Mouse (Mus musculus) lung, adult 2 months (tissue): Measurements from ENCODE around the gene Rfx4. TPM values are rescaled to one million over a fixed set of nuclear protein-coding genes. Genes with fewer than 3 reads are reported as not detected.
A peak's percentile ranks its signal among the peaks of the same experiment; 100 is the strongest.

ENCODE experiments used
- DNase-seq: peaks from one replicate; pipeline ENCODE4 v3.0.0; 2022
- H3K4me1 ChIP-seq: fragments of 200-500 bp; 2 replicates; pipeline ENCODE4 v1.6.1; 2011; ENCODE audit warnings: low read length; ENCODE audit not compliant: control insufficient read depth, insufficient read depth
- H3K4me3 ChIP-seq: fragments of 200-500 bp; replicated peaks from 2 replicates; pipeline ENCODE3; 2011; ENCODE audit warnings: low read depth, mild to moderate bottlenecking, control low read depth, low read length; ENCODE audit errors: extremely low read depth
- CTCF ChIP-seq: fragments of 200-500 bp; IDR thresholded peaks from 2 replicates; pipeline ENCODE4 v1.5.1; 2011; ENCODE audit warnings: mild to moderate bottlenecking, low read length, control low read depth; ENCODE audit not compliant: insufficient read depth
- POLR2A ChIP-seq: fragments of 200-500 bp; IDR thresholded peaks from 2 replicates; pipeline ENCODE4 v1.6.1; 2011; ENCODE audit warnings: low read depth, mild to moderate bottlenecking, control low read depth, low read length, borderline replicate concordance; ENCODE audit errors: extremely low read depth
- WGBS: fragments of 180-500 bp; shearing (Covaris S2); methylation state at CpG from one replicate; pipeline ENCODE4 v1.1.7; 2018; 5-methylcytosine and 5-hydroxymethylcytosine counted together
- polyA plus RNA-seq: library from polyadenylated mRNA; depleted of rRNA; stranded (reverse); fragments of >200 nt; gene quantifications from 2 replicates; pipeline ENCODE4 v1.2.3, GENCODE M21; 2012

Rfx4 gene
- polyA plus RNA-seq, 1 experiment = 0.13 TPM

- WGBS = 58% methylated on average over 8 of the region's 8 CpGs
- H3K4me1 ChIP-seq = no peaks in the 10 kb centered on the region
Observed at GRCm38 (mm10) chr10:84858371-84858770, 102.5 kb downstream of the Rfx4 start.

GRCm38 (mm10) chr10:84858806-84859496 is 103.1 kb downstream of the Rfx4 start:
- no peak for DNase-seq
- WGBS = 59% methylated on average over 14 of the region's 14 CpGs
- Histone ChIP-seq H3K4me1 (no peaks in the 10 kb centered on the region), H3K4me3 (no peak overlapping the region)
- TF ChIP-seq POLR2A = no peak
- TF ChIP-seq CTCF = no peak

More at GRCm38 (mm10) chr10:84858371-84858770, 102.5 kb downstream of the Rfx4 start:
- TF ChIP-seq CTCF = no peak
- TF ChIP-seq POLR2A = no peak
- no peak overlapping the region for H3K4me3 ChIP-seq
- DNase-seq = peak; percentile 29

- Histone ChIP-seq H3K4me1 (no peaks in the 10 kb centered on the region), H3K4me3 (no peak overlapping the region)
- TF ChIP-seq CTCF = no peak
- no peak for TF ChIP-seq POLR2A
- DNase-seq = no peak
- 67% methylated on average over 13 of the region's 13 CpGs for WGBS
Observed at GRCm38 (mm10) chr10:84859556-84860380, 103.9 kb downstream of the Rfx4 start.

GRCm38 (mm10) chr10:84863488-84863887 is 107.6 kb downstream of the Rfx4 start:
- no peak for TF ChIP-seq POLR2A
- TF ChIP-seq CTCF = no peak
- H3K4me1 ChIP-seq = no peaks in the 10 kb centered on the region
- DNase-seq = no peak
- H3K4me3 ChIP-seq = no peak overlapping the region
- 76% methylated on average over 6 of the region's 6 CpGs for WGBS

- H3K4me3 ChIP-seq = no peak overlapping the region
- 66% methylated on average over 7 of the region's 7 CpGs for WGBS
- H3K4me1 ChIP-seq = no peaks in the 10 kb centered on the region
- TF ChIP-seq POLR2A = no peak
- no peak for TF ChIP-seq CTCF
- DNase-seq = no peak
Observed at GRCm38 (mm10) chr10:84867577-84867976, 111.7 kb downstream of the Rfx4 start.

GRCm38 (mm10) chr10:84871285-84871684 is 115.4 kb downstream of the Rfx4 start:
- TF ChIP-seq POLR2A = no peak
- no peak for TF ChIP-seq CTCF
- 75% methylated on average over 12 of the region's 12 CpGs for WGBS
- Histone ChIP-seq H3K4me1 (no peaks in the 10 kb centered on the region), H3K4me3 (no peak overlapping the region)
- no peak for DNase-seq

GRCm38 (mm10) chr10:84871921-84872320 is 116.1 kb downstream of the Rfx4 start:
- H3K4me1 ChIP-seq = no peaks in the 10 kb centered on the region
- no peak for DNase-seq
- no peak for TF ChIP-seq CTCF
- TF ChIP-seq POLR2A = no peak
- WGBS = 69% methylated on average over 4 of the region's 4 CpGs
- H3K4me3 ChIP-seq = no peak overlapping the region

- TF ChIP-seq POLR2A = no peak
- no peak for TF ChIP-seq CTCF
- WGBS = 64% methylated on average over 9 of the region's 9 CpGs
- Histone ChIP-seq H3K4me3 (no peak overlapping the region), H3K4me1 (no peaks in the 10 kb centered on the region)
- no peak for DNase-seq
Observed at GRCm38 (mm10) chr10:84879823-84880571, 124.1 kb downstream of the Rfx4 start.

- DNase-seq = no peak
- TF ChIP-seq POLR2A (no peak), CTCF (no peak)
- no peak overlapping the region for H3K4me3 ChIP-seq
- WGBS = 69% methylated on average over 2 of the region's 2 CpGs
- H3K4me1 ChIP-seq = no peaks in the 10 kb centered on the region
Observed at GRCm38 (mm10) chr10:84882528-84882927, 126.7 kb downstream of the Rfx4 start.
